Mouse (Mus musculus) activated CD4-positive, CD25-positive, alpha-beta regulatory T cell (primary cell): Measurements from ENCODE around the gene Vmn1r236. TPM values are rescaled to one million over a fixed set of nuclear protein-coding genes. Genes with fewer than 3 reads are reported as not detected.

Source experiments
- polyA plus RNA-seq, 2 experiments: library from polyadenylated mRNA; unstranded; fragments of 100-300 nt; shearing (Covaris generic); gene quantifications; one replicate each; pipeline ENCODE4 v1.2.1; 2017

Gene Vmn1r236
- not detected for polyA plus RNA-seq

DNA sequence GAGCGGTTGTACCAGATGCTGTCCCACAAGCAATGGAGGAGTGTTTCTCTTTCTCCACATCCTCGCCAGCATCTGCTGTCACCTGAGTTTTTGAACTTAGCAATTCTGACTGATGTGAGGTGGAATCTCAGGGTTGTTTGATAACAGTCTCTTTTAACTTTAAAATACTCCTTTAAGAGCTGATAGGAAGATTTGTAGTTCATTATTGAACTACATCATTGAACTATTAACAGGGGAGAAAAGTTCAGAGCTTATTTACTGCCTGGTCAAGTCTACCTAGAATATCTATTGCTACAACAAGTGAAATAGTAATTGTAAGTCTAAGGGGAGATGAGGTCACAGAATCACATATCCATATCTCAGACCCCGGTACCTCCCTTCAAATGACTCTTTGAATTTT, at the start of gene Vmn1r236:
Gene Vmn1r236 (plus strand): TSS at position 301 of the 400 bp plus-strand sequence.

DNA sequence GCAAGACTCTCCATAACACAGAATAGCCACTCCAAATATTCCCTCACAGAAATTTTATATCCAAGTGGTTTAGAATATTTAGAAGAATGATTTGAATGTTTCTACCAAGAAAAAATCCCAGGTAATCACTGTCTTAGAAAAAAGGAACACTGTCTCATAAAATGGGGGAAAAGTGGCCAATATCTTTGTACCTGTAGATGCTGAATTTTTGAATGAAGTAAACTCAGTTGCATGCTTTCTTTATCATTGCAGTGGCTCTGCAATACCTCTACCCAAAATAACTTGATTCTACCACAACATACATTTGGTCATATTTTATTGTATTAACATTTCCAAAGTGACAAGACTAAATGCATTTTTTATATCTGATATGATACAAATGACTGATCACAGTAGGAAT, 26.6 kb upstream of the Vmn1r236 start, which contains the start of gene Vmn1r235:
Gene Vmn1r235 (plus strand): TSS at position 301 of the 400 bp plus-strand sequence.

DNA sequence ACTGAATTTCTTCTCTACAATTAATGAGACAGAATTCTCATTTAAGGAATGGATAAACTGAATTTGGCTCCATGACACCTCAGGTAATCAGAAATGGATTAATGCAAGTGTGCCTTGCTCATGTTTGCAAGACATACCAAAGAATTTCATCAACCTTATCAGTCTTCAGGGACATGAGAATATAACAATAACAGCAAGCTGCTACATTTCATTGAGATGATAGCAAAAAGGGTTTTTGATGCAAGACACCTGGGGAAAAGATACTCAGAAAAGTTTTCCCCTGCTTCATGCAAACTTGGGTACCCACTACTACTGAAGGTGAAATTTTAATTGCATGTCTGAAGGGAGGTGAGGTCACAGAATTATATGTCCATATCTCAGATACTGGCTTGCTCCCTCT, 28.8 kb downstream of the Vmn1r236 start, which contains the start of gene Vmn1r237:
Gene Vmn1r237 (plus strand): TSS at position 301 of the 400 bp plus-strand sequence.

Other genes with a start within 250 kb of the Vmn1r236 start
- under 1 TPM in 1 of 2 experiments, not detected in 1; 0.05 TPM for gene Vmn1r234, start 56.9 kb upstream of the Vmn1r236 start, polyA plus RNA-seq
- not detected for gene Vmn1r235, start 26.5 kb upstream of the Vmn1r236 start, polyA plus RNA-seq
- not detected for gene Vmn1r237, start 28.9 kb downstream of the Vmn1r236 start, polyA plus RNA-seq
- 10 to 100 TPM; 12.1 to 22.2 TPM for gene Zfp677, start 100.8 kb downstream of the Vmn1r236 start, polyA plus RNA-seq
- gene Zfp54, start 140.3 kb downstream of the Vmn1r236 start, polyA plus RNA-seq: 10 to 100 TPM in 1 of 2 experiments, 1 to 10 TPM in 1; 8.1 to 12.3 TPM
- gene Zfp51, start 167.4 kb downstream of the Vmn1r236 start, polyA plus RNA-seq: 10 to 100 TPM; 31.9 to 34.3 TPM
- 10 to 100 TPM; 61.3 to 66.0 TPM for gene Zfp53, start 206.1 kb downstream of the Vmn1r236 start, polyA plus RNA-seq